Mouse (Mus musculus) kidney, adult 2 months (tissue): ENCODE data around the gene Tyw3. TPM values are rescaled to one million over a fixed set of nuclear protein-coding genes. Genes with fewer than 3 reads are reported as not detected.
A peak's percentile ranks its signal among the peaks of the same experiment; 100 is the strongest.

Experiments
- DNase-seq: peaks from one replicate; pipeline ENCODE4 v3.0.0; 2021
- H3K27ac ChIP-seq: fragments of 200-500 bp; 2 replicates; pipeline ENCODE4 v1.5.1; 2012; ENCODE audit warnings: low read depth, low read length, control low read depth, inconsistent platforms; ENCODE audit not compliant: insufficient read depth
- H3K27me3 ChIP-seq: fragments of 200-500 bp; replicated peaks from 2 replicates; pipeline ENCODE4 v1.6.1; 2012; ENCODE audit warnings: mild to moderate bottlenecking, moderate library complexity, low read length, inconsistent platforms; ENCODE audit not compliant: control insufficient read depth, insufficient read depth
- H3K36me3 ChIP-seq: fragments of 200-500 bp; 2 replicates; pipeline ENCODE4 v1.6.1; 2012; ENCODE audit warnings: mild to moderate bottlenecking, moderate library complexity, low read length, inconsistent platforms; ENCODE audit not compliant: control insufficient read depth, insufficient read depth
- H3K4me1 ChIP-seq: fragments of 200-500 bp; 2 replicates; pipeline ENCODE4 v1.6.1; 2011; ENCODE audit warnings: low read length; ENCODE audit not compliant: control insufficient read depth, insufficient read depth
- H3K4me3 ChIP-seq: fragments of 200-500 bp; 2 replicates; pipeline ENCODE4 v1.5.1; 2011; ENCODE audit warnings: mild to moderate bottlenecking, low read depth, low read length, control low read depth; ENCODE audit not compliant: insufficient read depth
- CTCF ChIP-seq: fragments of 200-500 bp; conservative IDR thresholded peaks from 2 replicates; pipeline ENCODE4 v1.5.1; 2011; ENCODE audit warnings: low read depth, mild to moderate bottlenecking, control low read depth, low read length, moderate library complexity, mixed read lengths; ENCODE audit not compliant: insufficient read depth, insufficient read length
- POLR2A ChIP-seq: fragments of 200-500 bp; IDR thresholded peaks from one replicate; pipeline ENCODE4 v1.6.1; 2011; ENCODE audit warnings: low read depth, low read length, control low read depth
- WGBS: fragments of 180-500 bp; shearing (Covaris S2); methylation state at CpG from one replicate; pipeline ENCODE4 v1.1.7; 2018; 5-methylcytosine and 5-hydroxymethylcytosine counted together
- polyA plus RNA-seq: library from polyadenylated mRNA; depleted of rRNA; stranded (reverse); fragments of >200 nt; gene quantifications from 2 replicates; pipeline ENCODE4 v1.2.3, GENCODE M21; 2012

Tyw3 gene
- polyA plus RNA-seq, 1 experiment: 12.0 TPM

DNA sequence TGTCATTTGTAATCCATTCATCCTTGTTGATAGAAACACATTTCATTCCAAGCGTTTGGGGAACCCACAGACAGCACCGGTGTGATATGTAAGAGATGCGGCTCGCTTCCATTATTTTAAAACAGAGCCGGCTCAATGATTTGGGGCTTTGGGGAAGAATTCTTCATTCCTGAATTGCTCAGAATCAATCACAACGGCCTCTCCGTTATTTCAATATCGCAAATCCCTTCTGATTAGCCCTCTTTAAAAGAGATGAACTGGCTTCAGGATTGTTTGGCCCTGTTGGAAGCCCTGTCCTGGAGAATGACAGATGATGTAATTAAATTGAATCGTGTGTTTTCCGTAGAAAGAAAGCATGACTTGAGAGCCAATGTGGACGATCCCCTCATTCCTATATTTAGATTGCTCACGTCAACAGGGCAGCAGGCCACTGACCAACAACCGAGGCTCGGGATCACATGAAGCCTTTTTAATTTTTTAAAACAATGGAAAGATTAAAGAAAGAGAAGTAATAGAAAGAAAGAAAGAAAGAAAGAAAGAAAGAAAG, 26.8 kb downstream of the Tyw3 start:
- Histone ChIP-seq H3K27ac (no peak overlapping the region), H3K27me3 (peaks cover 2% of the 10 kb centered on the region; the same call in 1 of the 2 replicates), H3K36me3 (no peaks in the 10 kb centered on the region), H3K4me1 (no peaks in the 10 kb centered on the region), H3K4me3 (no peak overlapping the region)
- no peak for DNase-seq
- WGBS: 60% methylated on average over 14 of the region's 14 CpGs
- TF ChIP-seq CTCF: no peak
- TF ChIP-seq POLR2A: no peak

DNA sequence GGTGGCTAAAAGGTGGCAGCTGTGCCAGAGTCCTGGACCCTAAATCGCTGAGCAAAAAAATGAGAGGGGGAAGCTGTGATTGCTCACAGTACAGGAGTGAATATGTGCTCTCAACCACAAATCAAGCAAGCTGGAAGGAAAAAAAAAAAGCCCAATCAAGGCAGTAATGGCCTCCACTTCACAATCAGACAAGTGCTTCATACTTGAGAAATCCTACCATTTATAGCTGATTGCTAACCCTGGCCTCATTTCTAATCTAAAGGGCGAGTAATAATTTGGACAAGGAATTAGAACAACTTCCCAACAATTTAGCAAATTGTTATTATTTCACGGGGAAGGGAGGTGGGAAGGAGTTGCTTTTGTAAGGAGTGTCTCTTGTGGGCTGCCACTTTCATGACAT, 31.5 kb downstream of the Tyw3 start:
- DNase-seq: no peak
- Histone ChIP-seq H3K36me3 (no peaks in the 10 kb centered on the region), H3K27me3 (peaks cover 2% of the 10 kb centered on the region; the same call in 1 of the 2 replicates), H3K4me1 (no peaks in the 10 kb centered on the region), H3K4me3 (no peak overlapping the region), H3K27ac (no peak overlapping the region)
- WGBS: 72% methylated on average over 3 of the region's 3 CpGs
- TF ChIP-seq POLR2A: no peak
- no peak for TF ChIP-seq CTCF

DNA sequence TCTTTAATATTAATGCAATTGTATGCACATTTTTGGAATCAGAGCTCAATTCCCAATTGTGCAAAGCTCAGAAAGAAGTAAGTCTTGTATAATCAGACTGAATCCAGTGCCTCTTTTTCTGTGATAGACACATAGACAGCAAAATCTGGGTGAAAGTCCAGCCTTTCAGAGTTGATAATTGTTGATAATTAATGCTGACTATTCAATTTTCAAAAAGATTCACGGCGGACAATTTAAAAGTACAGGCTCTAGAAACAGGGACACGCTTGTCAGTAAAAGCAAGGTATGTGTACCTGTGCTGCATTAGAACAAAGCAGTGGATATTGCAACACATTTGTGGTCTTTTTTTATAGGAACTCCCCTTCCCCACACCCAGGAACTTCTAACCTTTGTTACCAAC, 34.7 kb downstream of the Tyw3 start:
- no peak for TF ChIP-seq CTCF
- no peak for TF ChIP-seq POLR2A
- Histone ChIP-seq H3K27ac (no peak overlapping the region), H3K36me3 (no peaks in the 10 kb centered on the region), H3K27me3 (no peaks in the 10 kb centered on the region), H3K4me3 (no peak overlapping the region), H3K4me1 (no peaks in the 10 kb centered on the region)
- DNase-seq: peak; percentile 22
- WGBS: 64% methylated on average over 3 of the region's 3 CpGs

DNA sequence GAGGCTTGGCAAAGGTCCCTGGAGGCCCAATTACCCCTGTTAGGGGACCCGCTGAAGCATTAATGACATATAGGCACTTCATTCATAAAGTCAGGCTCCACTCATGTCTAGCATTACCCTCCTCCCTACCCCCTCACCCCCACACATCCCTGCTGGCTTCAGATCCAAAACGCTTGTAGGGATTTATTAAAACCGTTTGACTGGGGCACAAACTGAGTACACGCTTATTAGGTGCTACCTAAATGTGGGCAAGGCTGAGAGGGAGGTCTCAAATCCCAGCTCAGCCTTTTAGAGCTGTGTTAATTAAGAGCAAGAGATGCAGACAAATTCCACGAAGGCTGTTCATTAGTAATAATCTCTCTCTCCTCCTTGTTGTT, 45.9 kb downstream of the Tyw3 start:
- peaks cover 1% of the 10 kb centered on the region; the same call in 1 of the 2 replicates for H3K27me3 ChIP-seq
- no peaks in the 10 kb centered on the region for H3K36me3 ChIP-seq
- no peak overlapping the region for H3K27ac ChIP-seq
- H3K4me1 ChIP-seq: no peaks in the 10 kb centered on the region
- WGBS: 32% methylated on average over 5 of the region's 5 CpGs
- no peak overlapping the region for H3K4me3 ChIP-seq
- no peak for DNase-seq
- TF ChIP-seq CTCF (no peak), POLR2A (no peak)

DNA sequence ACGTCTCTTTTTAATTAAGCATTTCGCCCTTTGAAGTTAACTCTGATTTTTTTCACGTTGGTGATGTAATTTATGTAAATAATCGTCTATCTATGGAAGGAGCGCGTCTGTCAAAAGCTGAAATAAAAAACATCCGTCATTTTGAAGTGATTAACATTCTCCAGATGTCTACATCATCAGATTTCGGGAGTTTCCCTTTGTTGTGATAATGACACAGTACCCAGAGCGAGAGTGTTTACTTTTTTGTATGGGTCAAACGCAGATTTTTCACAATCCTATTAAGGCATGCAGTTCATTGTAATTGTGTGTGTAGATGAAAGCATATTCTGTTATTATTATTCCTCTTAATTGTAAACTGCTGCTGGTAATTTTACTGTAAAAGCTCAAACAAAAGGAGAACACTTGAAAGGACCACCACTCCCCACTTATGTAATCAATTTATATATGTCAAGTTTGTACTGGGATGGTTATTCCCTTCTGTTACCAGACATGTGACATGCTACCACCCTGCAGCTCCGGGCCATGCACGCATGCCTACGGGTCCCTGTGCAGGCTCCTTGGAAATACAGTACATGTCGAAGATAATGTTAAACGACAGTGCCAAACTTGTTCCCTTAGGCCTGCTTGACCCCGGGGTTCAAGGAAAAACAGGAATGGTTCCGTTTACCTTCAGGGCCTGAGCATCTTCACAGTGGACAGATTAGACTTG, 46.4 kb downstream of the Tyw3 start:
- H3K27ac ChIP-seq: no peak overlapping the region
- no peak for DNase-seq
- WGBS: 46% methylated on average over 17 of the region's 17 CpGs
- H3K36me3 ChIP-seq: no peaks in the 10 kb centered on the region
- H3K4me3 ChIP-seq: no peak overlapping the region
- TF ChIP-seq POLR2A (no peak), CTCF (no peak)
- peaks cover 1% of the 10 kb centered on the region; the same call in 1 of the 2 replicates for H3K27me3 ChIP-seq
- no peaks in the 10 kb centered on the region for H3K4me1 ChIP-seq

DNA sequence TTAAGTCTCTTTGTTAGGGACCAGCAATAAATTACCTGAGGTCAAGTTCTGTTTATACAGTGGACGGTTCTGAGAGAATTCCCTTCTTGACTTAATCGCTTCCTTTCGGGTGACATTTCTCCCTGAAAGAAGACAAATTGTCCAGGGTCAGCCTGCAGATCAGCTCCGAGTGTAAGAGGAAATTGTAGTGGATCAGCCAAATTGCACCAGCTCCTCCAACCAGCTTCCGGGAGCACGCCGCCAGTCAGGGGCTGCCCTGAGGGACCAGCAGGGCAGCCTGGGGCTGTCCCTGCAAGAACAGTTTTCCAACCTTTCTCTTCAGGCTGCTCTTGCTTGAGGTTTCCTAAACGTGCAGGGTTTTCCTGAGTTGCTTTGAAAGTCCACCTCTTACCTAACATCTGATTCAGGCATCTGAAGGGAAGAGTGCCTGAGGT, 48.0 kb downstream of the Tyw3 start:
- peaks cover 1% of the 10 kb centered on the region; the same call in 1 of the 2 replicates for H3K27me3 ChIP-seq
- no peak for TF ChIP-seq CTCF
- no peak for TF ChIP-seq POLR2A
- H3K36me3 ChIP-seq: no peaks in the 10 kb centered on the region
- 13% methylated on average over 8 of the region's 8 CpGs for WGBS
- H3K4me3 ChIP-seq: no peak overlapping the region
- no peak for DNase-seq
- H3K4me1 ChIP-seq: no peaks in the 10 kb centered on the region
- H3K27ac ChIP-seq: no peak overlapping the region

DNA sequence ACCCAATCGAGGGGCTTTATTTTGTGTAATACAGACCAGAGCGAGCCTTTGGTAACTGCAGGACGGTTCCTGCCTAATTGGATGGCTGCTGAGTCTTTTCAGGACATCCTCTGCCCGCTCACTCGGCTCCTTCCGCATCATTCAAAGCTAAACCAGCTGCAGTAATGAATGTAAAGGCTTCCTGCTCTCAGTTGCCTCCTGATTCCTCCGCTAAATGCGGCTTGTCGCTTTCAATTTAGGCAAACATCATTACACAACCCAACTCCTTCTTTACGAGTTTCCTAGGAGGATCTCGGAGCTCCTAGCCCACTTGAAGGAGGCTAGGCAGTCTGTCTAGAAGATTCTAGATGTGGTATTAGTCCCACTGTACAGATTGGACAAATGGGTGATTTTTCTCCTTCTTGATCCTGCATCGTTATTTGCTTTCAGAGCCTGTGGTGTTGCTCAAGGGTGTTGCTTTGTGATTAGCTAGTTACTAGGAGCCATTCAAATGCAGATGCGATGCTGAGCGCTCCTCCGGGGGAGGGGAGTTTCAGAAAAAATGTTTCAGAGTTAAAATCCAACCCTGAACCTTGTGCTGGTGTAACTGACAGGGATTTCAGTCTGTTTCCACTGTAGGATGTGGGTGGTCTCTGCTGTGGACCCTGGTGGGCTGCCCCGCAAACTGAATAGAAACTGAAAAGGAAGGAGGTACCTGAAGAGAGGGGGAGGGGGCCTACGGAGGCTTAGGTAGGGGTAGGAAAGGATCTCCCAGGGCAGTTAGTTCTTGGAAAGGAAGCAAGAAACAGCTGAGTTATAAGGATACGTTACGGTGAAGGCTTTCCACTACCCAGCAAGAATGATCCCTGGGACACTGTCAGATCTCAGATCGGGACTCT, 49.1 kb downstream of the Tyw3 start:
- H3K4me3 ChIP-seq: no peak overlapping the region
- no peaks in the 10 kb centered on the region for H3K4me1 ChIP-seq
- no peak for TF ChIP-seq POLR2A
- no peak for TF ChIP-seq CTCF
- WGBS: 19% methylated on average over 20 of the region's 20 CpGs
- DNase-seq: no peak
- peaks cover 1% of the 10 kb centered on the region; the same call in 1 of the 2 replicates for H3K27me3 ChIP-seq
- H3K36me3 ChIP-seq: no peaks in the 10 kb centered on the region
- H3K27ac ChIP-seq: no peak overlapping the region
